Mouse (Mus musculus) gastrocnemius, adult 8-10 months (tissue): ENCODE measurements around the gene Ccnt2. TPM values are rescaled to one million over a fixed set of nuclear protein-coding genes. Genes with fewer than 3 reads are reported as not detected.

ENCODE experiments used
- DNase-seq, 2 experiments: peaks; one replicate each; pipeline ENCODE4 v3.0.0; 2022; ENCODE audit warnings: low spot score in 2 of 2
- total RNA-seq, 4 experiments: library from RNA; stranded (reverse); gene quantifications; 2 replicates each; pipeline ENCODE4 v1.2.4; 2022

Ccnt2 gene
- total RNA-seq, 4 experiments from 2014 or later: 17.4 to 19.4 (median 19.1) TPM

- no peak for DNase-seq
Observed at GRCm38 (mm10) chr1:127793459-127793858, 19.5 kb downstream of the Ccnt2 start.

- DNase-seq: no peak
Observed at GRCm38 (mm10) chr1:127795087-127795769, 21.3 kb downstream of the Ccnt2 start.

- DNase-seq: no peak
Observed at GRCm38 (mm10) chr1:127796341-127796740, 22.4 kb downstream of the Ccnt2 start.

GRCm38 (mm10) chr1:127796752-127797151 is 22.8 kb downstream of the Ccnt2 start:
- no peak for DNase-seq

GRCm38 (mm10) chr1:127802916-127803315 is 29.0 kb downstream of the Ccnt2 start:
- DNase-seq: no peak

GRCm38 (mm10) chr1:127808671-127809070 is 34.7 kb downstream of the Ccnt2 start:
- DNase-seq: no peak

GRCm38 (mm10) chr1:127812929-127813328 is 39.0 kb downstream of the Ccnt2 start:
- no peak for DNase-seq

GRCm38 (mm10) chr1:127816381-127816780 is 42.4 kb downstream of the Ccnt2 start:
- DNase-seq: no peak

GRCm38 (mm10) chr1:127827325-127827724 is 53.4 kb downstream of the Ccnt2 start:
- no peak for DNase-seq

- no peak for DNase-seq
Observed at GRCm38 (mm10) chr1:127830215-127830921, 56.4 kb downstream of the Ccnt2 start.

- DNase-seq: no peak
Observed at GRCm38 (mm10) chr1:127833714-127834113, 59.8 kb downstream of the Ccnt2 start.

GRCm38 (mm10) chr1:127834202-127834601 is 60.2 kb downstream of the Ccnt2 start:
- no peak for DNase-seq

GRCm38 (mm10) chr1:127836619-127837018 is 62.7 kb downstream of the Ccnt2 start:
- no peak for DNase-seq

GRCm38 (mm10) chr1:127838602-127839001 is 64.6 kb downstream of the Ccnt2 start:
- no peak for DNase-seq

GRCm38 (mm10) chr1:127845472-127845871 is 71.5 kb downstream of the Ccnt2 start:
- no peak for DNase-seq

- DNase-seq: no peak
Observed at GRCm38 (mm10) chr1:127850075-127850610, 76.2 kb downstream of the Ccnt2 start.

- DNase-seq: peak; percentile 4 to 8
Observed at GRCm38 (mm10) chr1:127854486-127855222, 80.7 kb downstream of the Ccnt2 start, which contains the start of gene Map3k19. Map3k19 (minus strand) TSS chr1:127855031.

Other genes with a start within 250 kb of the Ccnt2 start
- gene Tmem163, start 94.6 kb upstream of the Ccnt2 start, total RNA-seq: not detected
- not detected for gene Acmsd, start 44.8 kb upstream of the Ccnt2 start, total RNA-seq
- gene Map3k19, start 80.9 kb downstream of the Ccnt2 start, total RNA-seq: under 1 TPM in 1 of 4 experiments, not detected in 3; 0.08 TPM
- 10 to 100 TPM; 21.4 to 25.3 (median 23.2) TPM for gene Rab3gap1, start 94.6 kb downstream of the Ccnt2 start, total RNA-seq